Mouse (Mus musculus): ENCODE measurements around the gene Tmem140.

DNA sequence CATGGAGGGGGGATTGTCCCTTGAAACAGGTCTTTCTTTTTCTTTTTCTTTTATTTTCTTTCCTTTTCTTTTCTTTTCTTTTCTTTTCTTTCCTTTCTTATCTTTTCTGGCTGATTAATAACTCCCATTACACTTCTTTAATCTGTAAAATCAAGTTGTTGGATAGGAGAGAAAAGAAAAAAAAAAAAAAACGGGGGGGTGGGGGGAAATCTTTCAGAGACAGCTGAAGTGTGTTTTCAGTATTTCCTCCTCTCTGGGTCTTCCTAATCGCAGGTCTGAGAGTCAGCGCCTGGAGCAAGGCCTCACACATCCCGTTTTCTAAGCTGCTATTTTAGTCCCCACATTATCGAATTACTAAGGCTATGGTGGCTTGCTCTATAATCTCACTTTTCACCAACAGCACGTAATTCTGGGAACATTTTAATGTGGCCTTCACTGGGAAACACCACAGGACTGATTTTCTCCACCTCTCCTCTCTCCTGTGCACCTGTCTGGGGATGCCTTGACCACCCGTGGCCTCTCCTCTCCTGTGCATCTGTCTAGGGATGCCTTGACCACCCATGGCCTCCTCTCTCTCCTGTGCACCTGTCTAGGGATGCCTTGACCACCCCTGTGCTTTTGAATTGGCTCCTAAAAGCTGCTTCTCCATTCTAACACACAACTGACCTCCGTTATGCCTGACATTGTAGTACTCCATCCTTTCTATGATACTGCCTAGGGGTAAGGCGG lies 1.0 kb downstream of the Tmem140 start:
- no peak for TF ChIP-seq POLR2A (IDR thresholded peaks at IDR 0.05; ENCODE audit: insufficient read depth, low read depth, low read length)
- no peak for TF ChIP-seq CTCF (IDR thresholded peaks at IDR 0.05; ENCODE audit: insufficient read depth, low read depth, low read length)
